Mouse (Mus musculus): Measurements from ENCODE around the gene Camta1.

Camta1 gene

GRCm38 (mm10) chr4:151483299-151483976, 378.2 kb downstream of the Camta1 start:
- no peak for TF ChIP-seq GATA4 (IDR thresholded peaks at IDR 0.05; ENCODE audit: insufficient replicate concordance, low read length)

DNA sequence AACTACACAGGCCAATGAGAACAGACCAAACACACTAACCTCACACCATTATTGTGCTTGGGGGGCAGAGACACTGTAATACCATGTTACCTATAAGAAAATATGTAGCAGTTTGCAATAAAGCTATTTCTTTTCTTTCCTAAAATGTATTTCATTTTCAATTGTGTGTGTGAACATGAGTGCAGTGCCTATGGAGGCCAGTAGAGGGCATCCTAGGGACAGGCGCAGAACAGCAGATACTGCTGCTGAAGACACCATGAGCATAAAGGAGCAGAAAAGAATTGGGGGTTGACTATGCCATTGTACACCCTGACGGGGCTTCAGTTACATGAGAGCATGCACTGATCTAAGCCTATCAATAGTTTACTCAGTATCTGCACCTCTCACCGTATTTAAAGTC, 380.7 kb downstream of the Camta1 start:
- no peak for TF ChIP-seq GATA4 (IDR thresholded peaks at IDR 0.05; ENCODE audit: insufficient replicate concordance, low read length)

DNA sequence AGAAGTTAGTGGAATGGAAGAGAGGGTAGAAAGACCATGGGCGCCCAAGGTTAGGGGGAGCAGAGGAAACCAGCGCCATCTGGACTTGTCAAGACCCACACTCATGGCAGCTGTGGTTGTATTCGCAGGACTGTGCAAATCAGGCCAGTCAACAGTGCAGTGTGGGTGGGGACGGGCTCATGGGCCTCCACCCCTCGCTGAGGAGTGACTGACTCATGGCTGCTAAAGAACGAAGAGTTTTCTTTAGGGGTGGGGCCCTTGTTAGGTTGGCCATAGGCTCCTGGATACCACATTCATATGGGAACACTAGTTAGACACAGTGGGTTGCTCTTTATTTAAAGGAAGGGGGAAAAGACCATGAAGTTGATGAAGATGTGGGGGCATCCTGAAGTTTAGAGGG, 383.7 kb downstream of the Camta1 start:
- TF ChIP-seq GATA4 (IDR thresholded peaks at IDR 0.05; ENCODE audit: insufficient replicate concordance, low read length), result no peak

DNA sequence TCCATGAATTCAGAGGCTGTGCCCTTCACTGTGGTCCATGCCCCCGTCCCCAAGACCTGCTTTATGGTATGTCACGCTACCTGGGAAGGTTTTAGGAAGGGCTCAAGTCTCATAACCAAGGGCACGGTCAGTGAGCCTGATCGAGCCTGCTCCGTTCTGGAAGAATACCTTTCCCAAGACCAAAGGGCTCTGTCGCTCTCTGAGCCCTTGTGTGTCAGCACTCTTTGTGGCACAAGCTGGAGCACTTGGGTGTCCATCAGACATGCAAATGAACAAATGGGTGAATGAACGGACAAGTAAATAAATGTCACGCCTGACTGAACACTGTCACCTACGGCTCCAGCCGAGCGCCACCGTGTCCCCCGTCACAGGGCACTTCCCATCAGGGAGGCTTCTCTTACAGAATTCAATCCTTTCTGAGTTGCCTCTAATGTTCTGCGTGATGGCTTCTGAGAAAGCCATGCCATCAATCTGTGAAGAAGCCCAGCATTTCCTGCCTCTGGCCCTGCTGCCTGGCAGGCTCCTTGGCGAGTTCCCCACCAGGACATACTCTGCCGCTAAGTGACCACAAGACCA, 386.7 kb downstream of the Camta1 start:
- TF ChIP-seq GATA4 (IDR thresholded peaks at IDR 0.05; ENCODE audit: insufficient replicate concordance, low read length), result no peak

GRCm38 (mm10) chr4:151471886-151472285, 389.8 kb downstream of the Camta1 start:
- TF ChIP-seq GATA4 (IDR thresholded peaks at IDR 0.05; ENCODE audit: insufficient replicate concordance, low read length), result no peak

DNA sequence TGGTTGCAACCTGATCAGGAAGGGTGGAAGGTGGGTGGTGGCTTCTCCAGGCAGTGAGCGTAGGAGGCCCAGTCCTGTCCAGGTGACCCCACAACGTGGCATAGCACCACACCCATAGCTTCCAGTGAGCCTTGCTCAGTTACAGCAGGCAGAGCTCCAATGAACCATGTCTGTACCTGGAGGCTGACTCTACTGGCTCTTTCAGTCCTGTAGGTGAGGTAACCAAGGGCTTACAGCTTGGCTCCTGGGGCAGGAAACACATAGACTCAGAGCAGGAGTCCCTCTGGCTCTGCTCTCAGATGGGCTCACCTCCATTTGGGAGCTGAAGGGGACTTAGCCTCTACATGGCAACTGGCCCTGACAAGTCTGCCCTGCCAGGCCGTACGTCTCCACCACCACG, 393.3 kb downstream of the Camta1 start:
- no peak for TF ChIP-seq GATA4 (IDR thresholded peaks at IDR 0.05; ENCODE audit: insufficient replicate concordance, low read length)

DNA sequence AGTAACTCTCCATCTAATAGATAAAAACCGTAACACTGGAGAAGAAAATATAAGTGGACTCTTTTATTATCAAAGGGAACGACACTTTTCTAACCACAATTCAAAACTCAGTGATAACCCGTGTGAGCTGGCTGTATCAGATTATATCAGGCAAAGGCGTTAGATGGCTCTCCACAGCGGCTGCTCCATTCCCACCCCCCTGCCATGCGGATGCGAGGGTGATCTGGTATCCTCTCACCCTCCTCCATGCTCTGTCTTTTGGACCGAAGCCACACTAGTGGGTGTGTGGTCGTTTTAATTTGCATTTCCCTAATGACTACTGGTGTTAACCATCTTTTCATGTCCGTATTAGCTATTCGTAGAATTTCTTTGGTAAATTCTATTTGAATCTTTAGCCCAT, 403.0 kb downstream of the Camta1 start:
- TF ChIP-seq GATA4 (IDR thresholded peaks at IDR 0.05; ENCODE audit: insufficient replicate concordance, low read length), result no peak

DNA sequence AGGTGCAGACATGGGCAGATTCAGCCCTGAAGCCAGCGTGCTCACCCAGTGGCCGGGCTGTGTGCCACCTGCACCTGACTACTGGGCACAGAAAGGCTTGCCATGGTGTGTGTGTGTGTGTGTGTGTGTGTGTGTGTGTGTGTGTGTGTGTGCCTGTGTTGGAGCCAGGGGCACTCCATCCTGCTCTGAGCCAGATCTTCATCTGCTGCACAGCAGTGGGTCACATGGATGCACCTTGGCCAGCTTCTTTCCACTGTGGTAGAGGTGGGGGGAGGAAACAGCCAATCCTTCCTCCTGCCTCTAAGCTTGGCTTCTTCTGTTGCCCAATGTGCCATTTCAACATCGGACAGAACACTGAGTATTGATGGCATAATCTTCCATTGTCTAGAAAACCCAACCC, 407.1 kb downstream of the Camta1 start:
- TF ChIP-seq GATA4 (IDR thresholded peaks at IDR 0.05; ENCODE audit: insufficient replicate concordance, low read length), result no peak

- TF ChIP-seq GATA4 (IDR thresholded peaks at IDR 0.05; ENCODE audit: insufficient replicate concordance, low read length), result no peak
Measured at GRCm38 (mm10) chr4:151454065-151454464, 407.6 kb downstream of the Camta1 start.

GRCm38 (mm10) chr4:151451885-151452284, 409.8 kb downstream of the Camta1 start:
- no peak for TF ChIP-seq GATA4 (IDR thresholded peaks at IDR 0.05; ENCODE audit: insufficient replicate concordance, low read length)

DNA sequence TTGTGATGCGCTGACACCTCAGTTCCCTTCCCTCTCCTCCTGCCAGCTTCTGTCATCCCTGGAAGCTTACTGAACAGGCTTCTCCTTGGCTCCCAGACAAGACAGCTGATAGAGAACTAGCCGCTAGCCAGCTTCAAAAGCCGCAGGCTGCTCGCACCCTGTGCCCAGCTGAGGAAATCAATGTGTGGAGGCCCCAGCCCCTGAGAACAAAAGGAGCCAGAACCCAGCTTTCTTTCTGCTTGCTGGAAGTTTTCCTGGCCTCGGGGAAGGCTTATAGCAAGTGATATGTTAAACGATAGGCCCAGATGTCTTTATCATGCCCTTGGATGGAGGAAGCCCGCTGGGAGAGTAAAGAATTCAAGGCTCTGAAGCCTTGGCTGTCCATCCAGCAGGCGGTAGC, 411.7 kb downstream of the Camta1 start:
- TF ChIP-seq GATA4 (IDR thresholded peaks at IDR 0.05; ENCODE audit: insufficient replicate concordance, low read length), result no peak

- no peak for TF ChIP-seq GATA4 (IDR thresholded peaks at IDR 0.05; ENCODE audit: insufficient replicate concordance, low read length)
Measured at GRCm38 (mm10) chr4:151448341-151448740, 413.3 kb downstream of the Camta1 start.

DNA sequence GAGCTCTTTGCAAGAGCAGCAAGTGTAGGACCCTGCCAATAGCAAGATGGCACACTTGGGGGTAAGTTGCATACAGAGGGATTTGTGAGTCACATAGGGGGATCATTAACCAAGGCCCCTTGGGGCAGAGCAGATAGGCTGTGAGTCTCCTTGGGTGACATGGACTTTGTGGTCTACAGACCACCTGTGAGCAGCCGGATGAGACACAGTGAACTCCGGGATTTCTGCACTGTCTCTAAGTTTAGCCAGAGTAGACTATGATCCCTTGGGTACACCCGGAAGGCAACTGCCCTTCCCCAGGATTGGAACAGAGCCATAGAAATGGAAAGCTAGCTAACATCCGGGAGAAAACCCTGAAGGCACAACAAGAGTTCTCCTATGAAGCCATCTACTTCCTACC, 417.0 kb downstream of the Camta1 start:
- TF ChIP-seq GATA4 (IDR thresholded peaks at IDR 0.05; ENCODE audit: insufficient replicate concordance, low read length), result no peak

DNA sequence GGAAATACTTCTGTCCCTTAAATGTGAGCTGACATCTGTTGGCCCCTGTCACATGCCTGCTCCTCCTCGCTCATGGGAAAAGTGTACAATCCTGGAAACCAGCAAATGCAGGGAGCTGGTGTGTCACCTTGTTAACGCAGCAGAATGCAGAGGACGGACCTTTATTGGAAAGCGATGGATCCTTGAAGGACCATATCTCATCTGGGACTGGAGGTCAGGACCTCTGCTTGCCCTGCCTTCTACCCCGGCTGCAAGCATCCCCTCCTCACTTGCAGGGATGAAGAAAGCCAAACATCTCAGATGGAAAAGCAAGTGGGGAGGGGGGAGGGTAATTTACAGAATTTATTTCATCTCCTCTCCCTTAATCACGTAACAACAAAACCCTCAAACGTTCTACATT, 423.1 kb downstream of the Camta1 start:
- no peak for TF ChIP-seq GATA4 (IDR thresholded peaks at IDR 0.05; ENCODE audit: insufficient replicate concordance, low read length)

DNA sequence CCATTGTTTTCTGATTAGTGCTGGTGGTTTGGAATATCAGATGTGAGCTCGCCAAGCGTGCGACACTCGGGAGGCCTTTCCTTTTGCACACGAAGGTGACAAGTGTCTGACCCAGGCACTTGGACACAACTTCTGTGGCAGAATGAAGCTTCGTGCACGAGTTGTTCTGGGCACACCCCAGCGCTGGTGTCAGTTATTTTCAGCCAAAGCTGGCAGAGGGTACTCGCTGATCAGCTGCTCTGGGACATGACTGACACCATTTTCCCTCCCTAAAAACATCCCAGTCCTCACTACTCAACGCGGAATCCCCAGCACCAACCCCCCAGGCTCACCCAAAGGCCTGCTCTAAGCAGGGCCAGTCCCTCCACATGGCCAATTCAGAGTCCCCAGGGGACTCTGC, 423.8 kb downstream of the Camta1 start:
- TF ChIP-seq GATA4 (IDR thresholded peaks at IDR 0.05; ENCODE audit: insufficient replicate concordance, low read length), result no peak

- no peak for TF ChIP-seq GATA4 (IDR thresholded peaks at IDR 0.05; ENCODE audit: insufficient replicate concordance, low read length)
Measured at GRCm38 (mm10) chr4:151425133-151425532, 436.5 kb downstream of the Camta1 start.

DNA sequence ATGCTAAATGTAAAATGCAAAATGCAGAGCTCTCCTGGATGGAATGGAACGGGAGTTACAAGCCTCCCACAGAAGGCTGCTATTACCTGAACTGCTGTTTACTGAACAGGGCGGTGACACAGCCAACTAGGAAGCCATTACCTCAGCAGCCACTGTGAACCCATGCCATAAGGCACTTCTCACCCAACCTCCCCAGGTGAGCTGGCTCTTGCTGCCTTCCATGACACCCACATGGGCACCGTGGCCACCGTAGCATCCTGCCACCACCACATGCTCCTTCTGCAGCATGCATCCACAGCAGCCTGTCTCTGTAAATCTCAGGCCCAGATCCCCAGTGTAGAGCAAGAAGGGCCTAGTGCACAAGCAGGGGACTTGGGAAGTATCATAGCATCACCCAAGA, 438.8 kb downstream of the Camta1 start:
- TF ChIP-seq GATA4 (IDR thresholded peaks at IDR 0.05; ENCODE audit: insufficient replicate concordance, low read length), result no peak
